Mouse (Mus musculus): ENCODE measurements at regions not wholly inside any gene's neighbourhood (a gene's known extent, or its start where the extent isn't known, plus 50 kb on each side); places are given as distances from the start of the nearest gene placed in this dataset.

GRCm38 (mm10) chr14:61896879-61897278, 289.6 kb downstream of the Kcnrg start:
- no peak for TF ChIP-seq POLR2A (IDR thresholded peaks at IDR 0.05; ENCODE audit: borderline replicate concordance, extremely low read depth, insufficient read depth, insufficient read length, poor library complexity, severe bottlenecking)
- no peak for TF ChIP-seq CTCF (IDR thresholded peaks at IDR 0.05; ENCODE audit: borderline replicate concordance, extremely low read depth, insufficient read depth, insufficient read length)

Measured in brain, embryonic 14.5 days (tissue).